Mouse (Mus musculus) lung, postnatal 0 days (tissue): Measurements from ENCODE around the gene Anxa3.

ENCODE experiments used
- CTCF ChIP-seq: IDR thresholded peaks from 2 replicates; pipeline ENCODE4 v1.5.1; 2016; ENCODE audit warnings: antibody characterized with exemption, mild to moderate bottlenecking
- EP300 ChIP-seq: IDR thresholded peaks from 2 replicates; pipeline ENCODE4 v1.6.1; 2016; ENCODE audit warnings: antibody characterized with exemption, mild to moderate bottlenecking, control low read depth

- TF ChIP-seq CTCF, result no peak
- no peak for TF ChIP-seq EP300
These were observed 34.0 kb downstream of the Anxa3 start for GRCm38 (mm10) chr5:96827176-96827575.
